Mouse (Mus musculus): Measurements from ENCODE around the gene Rhox9.

GRCm38 (mm10) chrX:37878844-37879243, 22.7 kb downstream of the Rhox9 start, which contains the start of gene Rhox8:
- TF ChIP-seq CTCF (IDR thresholded peaks at IDR 0.05; ENCODE audit: low read depth, low read length) (no peak), POLR2A (IDR thresholded peaks at IDR 0.05; ENCODE audit: borderline replicate concordance, low read depth, low read length) (no peak)
